Mouse (Mus musculus) adrenal gland, postnatal 36 days (tissue): ENCODE results near the gene Trim80. TPM values are rescaled to one million over a fixed set of nuclear protein-coding genes. Genes with fewer than 3 reads are reported as not detected.
"Not testable (repeated sequence)": the region's sequence is repeated elsewhere in the genome, so short reads cannot be mapped to it uniquely, and the experiment has no call there.

Experiments
- DNase-seq, 2 experiments: peaks; one replicate each; pipeline ENCODE4 v3.0.0; 2021; ENCODE audit warnings: mixed read lengths in 1 of 2
- total RNA-seq, 2 experiments: library from RNA; stranded (reverse); gene quantifications; 2 replicates each; pipeline ENCODE4 v1.2.3; 2021

The Trim80 gene
- total RNA-seq, 2 experiments from 2014 or later: 0.17 TPM; not detected in 1

DNA sequence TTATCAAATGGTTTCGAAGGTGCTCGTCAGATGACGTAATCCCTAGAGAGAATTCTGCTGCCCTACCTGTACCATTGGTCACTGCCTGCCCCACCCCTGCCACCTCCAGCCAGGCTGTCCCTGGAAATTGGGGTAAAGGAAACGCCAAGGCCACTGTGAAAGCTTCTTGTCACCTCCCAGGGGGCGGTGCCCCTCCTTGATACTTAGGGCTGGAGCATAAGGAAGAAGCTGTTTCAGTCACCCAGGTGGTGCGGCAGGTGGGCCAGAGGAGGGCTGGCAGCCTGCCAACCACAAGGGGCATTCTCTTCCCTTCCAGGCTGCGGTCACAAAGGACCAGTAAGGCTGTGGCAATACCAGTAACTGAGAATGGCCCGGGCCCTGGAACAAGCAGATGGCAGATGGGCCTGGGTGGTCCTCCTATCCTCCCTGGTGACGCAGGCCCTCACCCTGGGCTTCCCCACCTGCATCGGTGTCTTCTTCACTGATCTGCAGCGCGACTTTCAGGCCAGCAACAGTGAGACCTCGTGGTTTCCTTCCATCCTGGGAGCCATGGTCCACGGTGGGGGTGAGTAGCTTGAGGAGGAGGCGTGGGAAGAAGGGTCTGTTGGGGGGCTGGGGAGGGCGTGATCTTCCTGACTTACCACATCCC is 22.0 kb downstream of the Trim80 start, which contains the start of gene Slc16a5:
TSS of gene Slc16a5 (plus strand) at position 232 of the 649 bp plus-strand sequence.
- no peak for DNase-seq

DNA sequence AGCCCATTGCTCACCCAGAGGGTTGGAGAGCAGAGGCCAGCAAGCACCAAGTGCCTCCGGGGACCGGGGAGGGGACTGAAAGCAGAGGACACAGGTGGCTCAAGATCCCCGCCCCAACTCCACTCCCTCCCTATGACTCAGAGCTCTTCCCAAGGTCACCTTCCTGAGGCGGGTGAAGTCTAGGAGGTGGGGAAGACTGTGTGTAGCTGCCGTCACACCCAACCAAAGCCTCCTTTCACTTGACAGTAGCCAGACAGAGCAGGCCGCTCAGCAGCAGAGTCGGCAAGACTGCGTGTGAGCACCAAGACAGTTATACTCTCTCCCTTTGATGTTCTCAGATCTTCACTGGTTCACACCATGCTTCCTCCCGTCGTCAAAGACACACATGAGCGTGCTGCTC is 23.1 kb downstream of the Trim80 start:
- DNase-seq: peak; percentile 29 to 43

DNA sequence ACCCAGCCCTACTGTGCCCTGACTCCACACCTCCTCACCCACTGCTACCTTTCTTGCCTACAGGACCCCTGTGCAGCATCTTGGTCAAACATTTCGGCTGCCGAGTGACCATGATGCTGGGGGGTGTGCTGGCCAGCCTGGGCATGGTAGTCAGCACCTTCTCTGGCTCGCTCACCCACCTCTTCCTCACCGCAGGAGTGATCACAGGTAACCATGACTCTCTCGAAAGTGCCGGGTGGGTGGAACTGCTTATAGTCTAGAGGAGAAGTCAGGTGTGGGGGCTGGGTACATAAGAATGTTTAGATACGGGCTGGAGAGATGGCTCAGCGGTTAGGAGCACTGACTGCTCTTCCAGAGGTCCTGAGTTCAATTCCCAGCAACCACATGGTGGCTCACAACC is 24.5 kb downstream of the Trim80 start:
- no peak for DNase-seq

DNA sequence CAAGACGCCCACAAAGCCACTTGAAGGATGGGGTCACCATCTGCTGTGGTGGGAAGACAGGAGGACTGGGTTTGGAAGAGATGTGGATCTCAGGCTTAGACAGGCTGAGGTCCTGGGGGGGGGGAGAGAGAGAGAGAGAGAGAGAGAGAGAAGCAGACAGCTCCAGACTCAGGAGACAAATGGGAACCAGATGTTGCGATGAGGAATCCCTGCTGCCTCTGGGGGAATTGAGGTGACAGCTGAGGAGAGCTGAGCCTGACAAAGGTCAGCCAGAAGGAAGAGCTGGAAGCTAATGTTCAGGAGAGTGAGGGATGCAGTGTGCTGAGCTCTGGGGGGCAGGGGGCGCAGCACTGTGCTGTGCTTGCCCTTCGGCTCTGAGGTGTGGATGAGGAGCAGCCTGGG is 26.9 kb downstream of the Trim80 start:
- DNase-seq: no peak

DNA sequence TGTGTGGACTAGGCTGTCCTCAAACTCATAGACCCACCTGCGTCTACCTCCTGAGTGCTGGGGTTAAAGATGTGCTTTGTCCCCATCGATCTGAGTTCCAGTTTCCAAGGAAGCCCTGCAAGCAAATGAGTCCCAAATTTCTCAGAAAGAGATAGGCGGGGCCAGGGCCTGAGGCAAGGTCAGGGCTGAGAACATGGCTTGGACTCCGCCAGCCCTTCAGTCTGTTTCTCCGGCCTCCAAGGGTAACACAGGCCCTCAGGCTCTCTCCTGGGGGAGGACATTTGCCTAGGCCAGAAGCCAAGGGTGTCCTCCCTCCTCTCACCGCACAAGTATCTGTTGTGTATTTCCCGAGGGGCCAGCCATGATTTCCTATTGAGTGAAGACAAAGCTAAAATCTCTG is 31.8 kb downstream of the Trim80 start:
- no peak for DNase-seq

DNA sequence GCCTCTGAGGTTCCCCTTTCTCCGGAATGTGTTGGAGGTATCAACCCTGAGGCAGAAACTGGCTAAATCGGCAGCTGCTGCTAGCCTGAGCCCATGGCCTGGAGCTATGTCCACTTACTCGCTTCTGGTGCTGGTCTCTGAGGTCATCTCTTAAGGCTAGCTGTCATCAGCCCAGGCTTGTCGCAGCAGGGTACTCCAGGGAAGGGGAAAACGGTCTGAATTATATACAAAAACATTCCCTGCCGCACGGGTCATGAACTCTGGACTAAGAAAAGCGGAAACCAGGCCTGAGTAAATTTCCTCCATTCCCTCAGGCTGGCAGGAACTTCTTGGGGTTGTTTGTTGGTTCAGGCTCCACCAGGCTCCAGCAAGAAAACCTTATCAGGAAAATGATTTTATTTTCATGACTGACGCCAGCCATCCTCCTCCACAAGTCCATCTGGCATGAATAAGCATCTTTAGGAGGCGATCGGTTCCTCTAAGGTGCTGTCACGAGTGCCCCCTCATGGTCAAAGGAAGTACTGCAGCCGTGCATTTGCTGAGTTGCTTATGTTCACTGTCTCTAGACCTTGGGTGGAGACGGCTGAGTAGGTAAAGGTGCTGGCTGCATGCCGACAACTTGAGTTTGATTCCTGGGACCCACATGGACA is 33.4 kb downstream of the Trim80 start:
- peak; percentile 90 to 92 for DNase-seq

DNA sequence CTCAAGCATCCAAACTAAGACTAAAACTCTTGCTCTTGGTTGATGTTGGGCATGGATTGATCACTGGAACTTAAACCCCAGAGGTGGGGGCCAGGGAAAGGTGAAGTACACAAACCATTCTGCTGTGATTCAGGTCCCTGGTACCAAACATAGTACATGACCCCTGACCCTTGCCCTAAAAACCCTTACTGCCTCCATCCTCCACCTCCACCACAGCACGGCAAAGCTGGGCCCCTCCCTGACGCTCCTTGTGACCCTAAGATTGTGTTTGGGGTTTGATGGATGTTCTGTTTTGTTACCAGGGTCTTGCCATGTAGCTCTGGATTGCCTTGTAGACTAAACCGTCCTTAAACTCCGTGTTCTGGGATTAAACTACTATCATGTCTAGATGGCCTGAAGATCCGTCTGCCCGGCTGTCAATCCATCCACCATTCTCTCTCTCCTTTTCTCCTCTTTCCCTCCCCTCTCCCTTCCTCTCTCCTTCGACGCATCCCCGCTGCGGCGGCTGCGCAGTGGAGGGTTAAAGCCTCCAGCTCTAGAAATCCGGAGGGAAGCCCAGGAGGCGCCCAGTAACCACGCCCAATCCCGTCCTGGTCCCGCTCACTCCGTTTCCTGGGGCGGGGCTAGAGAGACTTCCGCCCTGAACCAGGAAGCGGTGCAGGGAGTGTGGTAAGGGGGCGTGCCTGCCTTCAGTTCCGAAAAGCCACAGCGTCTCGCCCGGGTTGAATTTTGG is 34.8 kb downstream of the Trim80 start, which contains the start of gene Armc7:
TSS of gene Armc7 (plus strand) at position 643 of the 733 bp plus-strand sequence.
- peak; percentile 97 for DNase-seq

DNA sequence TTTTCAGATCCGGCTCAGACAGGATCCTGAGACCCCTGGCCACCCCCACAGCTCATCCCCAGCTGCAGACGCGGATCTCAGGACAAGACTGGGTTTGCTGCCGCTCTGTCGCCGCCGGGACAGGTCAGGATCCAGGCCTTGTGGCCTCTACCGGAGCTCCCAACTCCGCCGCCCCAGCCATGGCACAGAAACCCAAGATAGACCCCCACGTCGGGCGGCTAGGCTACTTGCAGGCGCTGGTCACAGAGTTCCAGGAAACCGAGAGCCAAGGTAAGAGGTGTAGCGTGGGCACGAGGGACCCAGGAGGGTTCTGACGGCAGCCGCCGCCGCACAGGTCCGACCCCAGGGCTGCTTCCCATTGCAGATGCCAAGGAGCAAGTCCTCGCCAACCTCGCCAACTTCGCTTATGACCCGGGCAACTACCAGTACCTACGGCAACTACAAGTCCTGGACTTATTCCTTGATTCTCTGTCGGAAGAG is 35.5 kb downstream of the Trim80 start:
- no peak for DNase-seq

DNA sequence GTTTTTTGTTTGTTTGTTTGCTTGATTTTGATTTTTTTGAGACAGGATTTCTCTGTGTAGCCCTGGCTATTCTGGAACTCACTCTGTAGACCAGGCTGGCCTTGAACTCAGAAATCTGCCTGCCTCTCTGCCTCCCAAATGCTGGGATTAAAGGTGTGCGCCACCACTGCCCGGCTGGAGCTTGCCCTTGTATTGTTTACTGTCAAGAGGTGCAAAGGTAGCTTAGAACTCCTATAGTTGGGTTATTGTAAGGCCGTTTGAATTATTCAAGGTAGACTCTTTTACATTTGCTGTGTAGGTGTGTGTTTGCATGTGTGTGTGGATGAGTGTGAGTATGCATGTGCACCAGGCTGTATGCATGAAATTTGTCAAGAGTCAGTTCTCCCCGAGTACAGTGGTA is 36.3 kb downstream of the Trim80 start:
- DNase-seq: not testable (repeated sequence)

DNA sequence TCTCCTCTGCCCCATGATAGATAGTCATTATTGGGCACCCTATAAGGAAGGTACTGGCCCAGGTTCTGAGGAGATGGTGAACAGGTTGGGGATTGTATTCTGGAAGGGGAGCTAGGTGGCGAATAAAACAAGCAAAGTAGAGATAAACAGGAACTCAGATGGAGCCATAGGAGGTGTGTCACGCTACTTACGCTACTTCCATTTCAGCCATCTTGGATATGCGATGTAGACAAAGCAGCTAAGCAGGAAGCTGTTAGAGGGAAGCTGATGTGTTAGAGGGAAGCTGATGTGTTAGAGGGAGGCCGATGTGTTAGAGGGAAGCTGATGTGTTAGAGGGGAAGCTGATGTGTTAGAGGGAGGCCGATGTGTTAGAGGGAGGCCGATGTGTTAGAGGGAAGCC is 37.0 kb downstream of the Trim80 start:
- DNase-seq: not testable (repeated sequence)

DNA sequence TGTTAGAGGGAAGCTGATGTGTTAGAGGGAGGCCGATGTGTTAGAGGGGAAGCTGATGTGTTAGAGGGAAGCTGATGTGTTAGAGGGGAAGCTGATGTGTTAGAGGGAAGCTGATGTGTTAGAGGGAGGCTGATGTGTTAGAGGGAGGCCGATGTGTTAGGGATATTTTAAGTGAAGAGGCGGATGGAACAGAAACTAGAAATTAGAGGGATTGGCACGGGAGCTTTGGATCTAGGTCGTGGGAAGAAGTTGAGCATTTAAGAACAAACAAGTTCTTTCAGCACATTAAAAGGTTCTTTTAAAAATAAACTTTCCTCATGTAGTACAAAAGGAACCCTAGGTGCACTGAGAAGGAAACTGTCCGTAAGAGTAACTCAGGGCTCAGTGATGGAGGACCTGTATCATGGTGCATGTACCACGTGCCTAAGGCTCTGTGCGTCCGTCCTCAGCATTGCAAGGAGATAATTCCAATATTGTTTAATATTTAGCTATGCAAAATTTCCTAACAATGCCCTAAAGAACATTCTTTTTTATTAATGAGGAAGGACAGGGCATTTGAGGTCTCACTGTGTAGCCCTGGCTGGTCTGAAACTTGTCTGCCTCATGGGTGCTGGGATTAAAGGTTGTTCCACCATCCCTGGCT is 38.1 kb downstream of the Trim80 start:
- DNase-seq: no peak

DNA sequence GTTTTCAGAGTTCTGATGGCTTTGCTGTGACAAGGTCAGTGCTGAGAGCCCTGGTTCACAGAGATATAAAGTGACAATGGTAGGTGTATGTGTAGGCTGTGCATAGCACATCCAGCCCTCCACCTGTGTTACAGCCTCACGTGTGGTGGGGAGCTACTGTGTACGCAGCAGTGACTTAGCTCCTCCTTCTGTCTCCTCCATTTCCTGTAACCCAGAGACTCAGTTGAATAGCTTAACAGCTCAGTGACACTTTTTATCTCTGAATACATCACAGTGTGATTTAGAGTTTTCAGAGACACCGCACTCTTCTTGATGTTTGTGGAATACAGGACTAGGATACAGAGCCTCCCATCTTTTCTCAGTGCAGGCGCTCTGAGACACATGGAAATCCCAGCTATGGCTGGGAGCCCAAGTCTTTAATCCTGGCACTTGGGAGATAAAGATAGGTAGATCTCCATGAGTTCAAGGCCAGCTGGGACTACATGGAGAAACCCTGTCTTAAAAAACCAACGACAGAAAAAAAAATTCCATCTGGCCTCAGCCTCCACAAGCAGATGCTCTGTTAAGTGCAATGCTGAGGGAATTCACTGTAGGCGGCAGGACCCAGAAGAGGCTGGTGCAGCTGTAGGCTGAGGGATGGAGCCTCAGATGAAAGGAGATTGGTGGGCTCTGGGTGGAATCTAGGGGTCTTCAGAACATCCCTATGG is 41.4 kb downstream of the Trim80 start:
- DNase-seq: no peak

DNA sequence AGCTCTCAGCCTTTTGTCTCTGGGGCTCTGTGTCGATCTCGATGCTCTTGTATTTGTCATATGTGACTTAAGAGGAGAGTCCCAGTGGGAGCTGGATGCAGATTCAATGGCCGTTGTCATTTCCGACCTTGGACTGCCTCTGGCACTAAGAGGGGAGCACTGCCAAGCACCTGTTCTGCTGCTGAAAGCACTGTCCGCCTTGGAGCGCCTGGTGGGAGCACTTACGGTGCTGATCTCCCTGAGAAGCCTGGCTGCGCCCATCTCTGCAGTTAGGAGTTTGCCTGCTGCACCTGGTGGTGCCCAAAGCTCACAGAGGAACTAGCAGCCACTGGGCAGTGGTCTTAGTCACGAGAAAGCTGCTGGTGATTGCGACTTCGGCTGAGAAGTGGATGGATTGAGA is 42.9 kb downstream of the Trim80 start:
- DNase-seq: no peak

DNA sequence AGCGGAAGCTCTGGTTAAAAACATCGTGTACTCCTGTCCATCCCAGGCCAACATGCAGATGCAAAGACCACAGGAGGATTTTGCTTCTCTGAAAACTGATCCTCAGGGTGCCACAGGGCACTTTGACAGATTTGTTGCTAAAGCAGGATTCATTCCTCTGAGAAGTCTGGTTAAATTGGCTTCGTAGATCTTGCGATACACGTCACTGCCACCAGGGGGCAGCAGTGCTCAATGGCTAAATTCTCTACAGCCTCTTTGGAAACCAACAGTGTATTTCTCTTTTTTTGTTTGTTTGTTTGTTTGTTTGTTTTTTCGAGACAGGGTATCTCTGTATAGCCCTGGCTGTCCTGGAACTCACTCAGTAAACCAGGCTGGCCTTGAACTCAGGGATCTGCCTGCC is 43.4 kb downstream of the Trim80 start:
- peak; percentile 81 to 84 for DNase-seq

DNA sequence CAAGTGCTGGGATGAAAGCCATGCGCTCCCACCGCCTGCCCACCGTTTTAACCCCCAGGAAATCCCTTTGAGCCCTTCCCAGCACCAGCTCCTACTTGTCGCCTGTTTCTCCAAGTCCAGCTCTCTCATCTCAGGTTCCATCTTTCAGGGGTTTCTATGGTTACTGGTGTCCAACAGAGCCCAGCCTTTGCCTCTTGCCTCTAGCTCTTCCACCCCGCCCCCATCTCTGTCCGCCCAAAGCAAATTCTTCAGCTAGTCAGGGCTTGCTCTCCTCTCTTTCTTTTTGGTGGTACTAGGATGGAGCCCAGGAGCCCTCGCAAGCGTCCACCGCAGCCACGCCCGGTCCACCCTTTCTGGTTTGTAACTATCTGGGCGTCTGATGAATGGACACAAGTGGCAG is 44.8 kb downstream of the Trim80 start:
- DNase-seq: no peak

DNA sequence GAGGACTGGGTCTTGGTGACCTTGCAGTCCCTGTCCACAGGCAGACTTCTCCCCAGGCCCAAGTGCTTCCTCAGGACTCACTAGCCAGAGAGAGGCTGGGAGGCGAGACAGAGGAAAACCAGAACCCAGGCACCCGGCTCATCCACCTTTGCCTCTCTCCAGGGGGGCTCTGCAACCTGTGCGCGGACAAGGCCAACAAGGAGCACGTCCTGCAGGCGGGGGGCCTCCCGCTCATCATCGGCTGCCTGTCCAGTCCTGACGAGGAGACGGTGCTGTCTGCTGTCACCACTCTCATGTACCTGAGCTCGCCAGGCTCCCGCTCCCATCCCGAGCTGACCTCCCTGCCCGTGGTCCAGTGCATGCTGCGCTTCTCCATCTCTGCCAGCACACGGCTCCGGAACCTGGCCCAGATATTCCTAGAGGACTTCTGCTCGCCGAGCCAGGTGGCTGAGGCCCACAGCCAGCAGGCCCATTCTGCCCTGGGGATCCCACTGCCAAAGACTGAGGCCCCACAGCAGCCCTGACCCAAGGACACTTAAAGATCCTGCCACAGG is 48.3 kb downstream of the Trim80 start:
- no peak for DNase-seq

DNA sequence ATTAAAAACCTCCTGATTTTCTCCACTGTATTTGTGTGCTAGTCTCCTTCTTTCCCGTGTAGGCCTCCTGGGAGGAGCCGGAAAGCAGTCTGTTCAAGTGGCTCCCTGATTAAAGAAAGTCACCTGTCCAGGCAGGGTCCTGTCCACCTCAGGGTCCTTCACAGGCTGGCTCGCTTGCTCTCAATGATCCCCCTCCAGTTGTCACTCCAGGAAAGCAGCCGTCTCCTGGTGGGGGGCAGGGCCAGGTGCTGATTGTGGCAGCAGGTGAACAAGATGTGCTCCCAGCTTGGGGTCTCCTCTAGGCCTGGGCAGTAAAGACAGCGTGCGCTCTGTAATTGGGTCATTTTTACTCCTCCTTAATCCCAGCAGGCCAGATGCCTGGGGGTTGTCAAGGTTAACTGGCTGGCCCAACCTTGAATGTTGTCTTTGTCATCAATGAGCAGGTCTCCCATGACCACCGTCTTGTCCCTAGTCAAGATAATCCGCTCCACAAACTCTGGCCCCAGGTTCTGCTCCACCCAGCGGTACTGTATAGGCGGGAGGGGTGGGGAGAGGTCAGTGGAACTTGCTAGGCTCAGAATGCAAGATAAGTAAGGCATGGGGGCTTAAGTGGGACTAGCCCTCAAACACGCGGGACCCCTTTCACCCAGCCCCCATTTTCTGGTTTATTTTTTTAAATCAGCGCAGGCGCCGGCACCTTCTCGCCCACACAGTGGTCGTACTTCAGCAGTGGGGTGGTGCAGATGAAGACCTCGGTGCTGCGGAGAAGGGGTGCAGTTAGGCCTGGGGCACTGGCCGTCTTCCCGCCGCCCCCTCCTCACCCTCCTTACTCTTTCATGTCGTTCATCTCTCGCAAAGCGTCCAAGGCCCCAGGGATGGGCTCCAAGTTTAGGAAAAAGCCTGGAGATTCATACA is 50.4 kb downstream of the Trim80 start:
- peak; percentile 57 for DNase-seq

DNA sequence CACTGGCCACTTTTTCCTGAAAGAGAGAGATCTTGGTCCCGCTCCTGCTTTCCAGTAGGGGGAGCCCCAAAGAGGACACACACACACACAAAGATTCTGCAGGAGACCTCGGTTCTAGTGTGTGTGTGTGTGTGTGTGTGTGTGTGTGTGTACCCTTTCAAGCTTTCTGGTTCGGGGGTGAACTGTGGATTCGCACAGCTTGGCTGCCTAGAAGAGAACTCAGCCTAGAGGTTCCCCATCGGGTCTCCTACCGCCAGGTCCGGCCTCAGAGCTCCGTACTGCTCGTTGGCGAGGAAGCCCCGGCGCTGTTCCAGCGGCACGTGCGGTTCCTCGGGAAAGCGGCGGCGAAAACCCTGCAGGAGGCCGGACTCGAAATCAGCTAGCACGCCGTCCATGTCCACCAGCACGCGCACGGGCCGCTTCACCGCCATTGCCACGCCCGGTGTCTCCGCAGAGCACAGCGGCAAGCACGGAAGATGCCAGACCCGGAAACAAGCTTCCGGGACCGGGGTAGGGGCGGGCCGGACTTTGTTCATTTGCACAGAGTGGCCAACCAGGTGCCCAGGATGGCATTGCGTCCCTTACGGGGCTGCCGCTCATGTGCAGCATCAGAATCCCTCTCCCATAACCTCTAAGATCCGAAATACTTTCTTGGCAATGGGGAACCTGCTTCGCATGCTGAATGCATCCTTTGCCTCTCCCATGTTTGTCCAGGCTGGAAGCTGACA is 51.2 kb downstream of the Trim80 start, which contains the start of gene Nt5c:
TSS of gene Nt5c (minus strand) at position 507 of the 728 bp plus-strand sequence.
- peak; percentile 91 for DNase-seq

DNA sequence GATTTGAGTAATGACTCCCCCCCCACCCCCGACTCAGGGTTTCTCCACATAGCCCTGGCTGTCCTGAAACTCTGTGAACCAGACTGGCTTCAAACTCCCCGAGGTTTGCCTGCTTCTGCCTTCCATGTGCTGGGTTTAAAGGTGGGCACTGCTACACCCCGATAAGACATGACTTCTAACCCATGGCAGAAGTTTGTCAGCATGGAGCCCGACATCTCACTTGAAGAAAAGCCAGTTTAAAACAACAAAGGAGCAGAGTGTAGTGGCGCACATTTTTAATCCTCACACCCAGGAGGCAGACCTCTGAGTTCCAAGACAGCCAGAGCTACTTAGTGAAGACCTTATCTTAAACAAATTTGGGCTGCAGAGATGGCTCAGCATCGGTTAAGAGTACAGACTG is 52.0 kb downstream of the Trim80 start:
- no peak for DNase-seq

DNA sequence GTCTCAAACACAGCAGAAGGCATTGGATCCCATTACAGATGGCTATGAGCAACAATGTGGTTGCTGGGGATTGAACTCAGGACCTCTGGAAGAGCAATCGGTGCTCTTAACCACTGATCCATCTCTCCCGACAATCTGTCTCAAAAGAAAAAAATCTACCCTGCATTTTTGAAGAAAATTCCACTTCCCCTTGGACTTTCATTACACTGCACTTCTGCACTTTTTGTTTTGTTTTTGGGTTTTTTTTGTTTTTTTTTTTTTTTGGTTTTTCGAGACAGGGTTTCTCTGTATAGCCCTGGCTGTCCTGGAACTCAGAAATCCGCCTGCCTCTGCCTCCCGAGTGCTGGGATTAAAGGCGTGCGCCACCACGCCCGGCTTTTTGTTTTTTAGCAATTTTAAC is 56.2 kb downstream of the Trim80 start:
- DNase-seq: not testable (repeated sequence)
